Mouse (Mus musculus) embryonic facial prominence, embryonic 11.5 days (tissue): ENCODE data around the gene Rgl2. TPM values are rescaled to one million over a fixed set of nuclear protein-coding genes. Genes with fewer than 3 reads are reported as not detected.
"Not testable (repeated sequence)": the region's sequence is repeated elsewhere in the genome, so short reads cannot be mapped to it uniquely, and the experiment has no call there.

Experiments used
- ATAC-seq: fragments of 200-750 bp; cut with Nextera tagmentation; replicated peaks from 2 replicates; pipeline ENCODE4 v1.8.0; 2017; ENCODE audit warnings: low read depth; ENCODE audit not compliant: insufficient number of reproducible peaks, low FRiP score, low TSS enrichment
- DNase-seq: peaks from one replicate; pipeline ENCODE4 v3.0.0-alpha.2; 2015; ENCODE audit warnings: low spot score
- H3K27ac ChIP-seq: fragments of 300-500 bp; sonication (generic); replicated peaks from 2 replicates; pipeline ENCODE4 v1.5.1; 2014; ENCODE audit warnings: mild to moderate bottlenecking, low read depth, low read length, control low read depth
- H3K27me3 ChIP-seq: fragments of 300-500 bp; sonication (generic); 2 replicates; pipeline ENCODE4 v1.6.1; 2014; ENCODE audit warnings: mild to moderate bottlenecking, low read length, moderate library complexity, mixed read lengths; ENCODE audit not compliant: control insufficient read depth, insufficient read depth
- H3K36me3 ChIP-seq: fragments of 300-500 bp; sonication (generic); replicated peaks from 2 replicates; pipeline ENCODE4 v1.6.1; 2014; ENCODE audit warnings: low read depth, mild to moderate bottlenecking, low read length, moderate library complexity, mixed read lengths; ENCODE audit not compliant: control insufficient read depth, insufficient read depth
- H3K4me1 ChIP-seq: fragments of 300-500 bp; sonication (generic); 2 replicates; pipeline ENCODE4 v1.6.1; 2014; ENCODE audit warnings: low read length, mixed read lengths; ENCODE audit not compliant: control insufficient read depth, insufficient read depth
- H3K4me2 ChIP-seq: fragments of 300-500 bp; sonication (generic); 2 replicates; pipeline ENCODE4 v1.6.1; 2014; ENCODE audit warnings: low read depth, mild to moderate bottlenecking, control low read depth, low read length, moderate library complexity
- H3K4me3 ChIP-seq: fragments of 300-500 bp; sonication (generic); 2 replicates; pipeline ENCODE4 v1.5.1; 2014; ENCODE audit warnings: low read depth, low read length, control low read depth
- H3K9ac ChIP-seq: fragments of 300-500 bp; sonication (generic); replicated peaks from 2 replicates; pipeline ENCODE4 v1.6.1; 2014; ENCODE audit warnings: mild to moderate bottlenecking, control low read depth, low read length
- H3K9me3 ChIP-seq: fragments of 300-500 bp; sonication (generic); replicated peaks from 2 replicates; pipeline ENCODE4 v1.6.1; 2016; ENCODE audit warnings: mild to moderate bottlenecking, low read length, inconsistent platforms, mixed read lengths; ENCODE audit not compliant: control insufficient read depth
- WGBS: fragments of 180-500 bp; shearing (Covaris S2); extraction: QIAGEN DNeasy Blood & Tissue Kit; methylation state at CpG from one replicate; pipeline ENCODE4 v1.1.7; 2014; 5-methylcytosine and 5-hydroxymethylcytosine counted together
- polyA plus RNA-seq: library from polyadenylated mRNA; unstranded; fragments of >200 nt; fragmentation: Nextera tagmentation; extraction: Ambion mirVana; gene quantifications from 2 replicates; pipeline ENCODE4 v1.2.1, GENCODE M21; 2014

Gene Rgl2
- polyA plus RNA-seq, 1 experiment from 2014 or later = 26.3 TPM

DNA sequence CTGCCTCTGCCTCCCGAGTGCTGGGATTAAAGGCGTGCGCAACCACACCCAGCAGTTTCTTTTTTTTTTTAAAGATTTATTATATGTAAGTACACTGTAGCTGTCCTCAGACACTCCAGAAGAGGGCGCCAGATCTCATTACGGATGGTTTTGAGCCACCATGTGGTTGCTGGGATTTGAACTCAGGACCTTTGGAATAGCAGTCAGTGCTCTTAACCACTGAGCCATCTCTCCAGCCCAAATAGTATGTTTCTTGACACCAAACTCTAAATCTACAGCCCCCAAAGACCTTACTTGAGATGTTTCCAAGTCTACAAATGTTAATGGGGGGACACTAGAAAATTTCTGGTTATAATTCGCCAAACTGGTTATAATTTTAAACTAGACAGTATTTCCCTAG is 37.5 kb upstream of the Rgl2 start:
- not testable (repeated sequence) for H3K4me1 ChIP-seq, DNase-seq, H3K9ac ChIP-seq, H3K27ac ChIP-seq, ATAC-seq, H3K27me3 ChIP-seq, H3K9me3 ChIP-seq, H3K4me2 ChIP-seq, H3K36me3 ChIP-seq, H3K4me3 ChIP-seq
- WGBS = 63% methylated on average over 6 of the region's 6 CpGs

DNA sequence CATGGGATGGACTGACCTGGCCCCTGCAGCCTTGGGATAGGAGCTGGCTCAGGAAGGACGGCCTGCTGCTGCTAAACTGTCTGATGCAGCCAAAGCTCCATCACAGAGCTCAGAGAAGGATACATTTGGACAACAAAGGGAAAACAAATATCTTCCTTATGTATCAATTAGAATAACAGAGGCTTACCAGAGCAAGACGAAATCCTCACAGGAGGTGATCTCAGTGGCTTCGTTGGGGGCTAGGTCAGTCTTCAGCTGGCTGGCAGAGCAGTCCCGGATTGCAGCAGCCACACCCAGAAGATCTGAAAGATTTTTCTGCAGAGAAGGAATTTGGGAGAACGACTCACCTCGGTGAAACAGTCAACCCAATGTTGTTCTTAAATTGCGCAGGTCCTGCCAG is 36.9 kb upstream of the Rgl2 start:
- Histone ChIP-seq H3K4me2 (no peak overlapping the region), H3K4me3 (no peak overlapping the region), H3K36me3 (no peaks in the 10 kb centered on the region), H3K9me3 (no peaks in the 10 kb centered on the region), H3K4me1 (peaks cover 2% of the 10 kb centered on the region; the same call in 1 of the 2 replicates), H3K27ac (no peak overlapping the region), H3K9ac (no peak overlapping the region), H3K27me3 (no peaks in the 10 kb centered on the region)
- 19% methylated on average over 7 of the region's 7 CpGs for WGBS
- ATAC-seq (no peak), DNase-seq (no peak)

GRCm38 (mm10) chr17:33893011-33893410 is 36.3 kb upstream of the Rgl2 start:
- ATAC-seq = not testable (repeated sequence)
- WGBS = 75% methylated on average over 4 of the region's 4 CpGs

GRCm38 (mm10) chr17:33897114-33897794 is 32.1 kb upstream of the Rgl2 start:
- DNase-seq (peak; percentile 79), ATAC-seq (no peak)
- Histone ChIP-seq H3K4me1 (no peaks in the 10 kb centered on the region), H3K27me3 (no peaks in the 10 kb centered on the region), H3K9me3 (no peaks in the 10 kb centered on the region), H3K9ac (no peak overlapping the region), H3K4me3 (no peak overlapping the region), H3K4me2 (no peak overlapping the region), H3K36me3 (no peaks in the 10 kb centered on the region), H3K27ac (no peak overlapping the region)
- WGBS = 43% methylated on average over 6 of the region's 6 CpGs

More at GRCm38 (mm10) chr17:33893011-33893410, 36.3 kb upstream of the Rgl2 start:
- H3K36me3 ChIP-seq, H3K27ac ChIP-seq, H3K4me1 ChIP-seq, H3K9me3 ChIP-seq, H3K9ac ChIP-seq, H3K4me3 ChIP-seq, H3K27me3 ChIP-seq, DNase-seq, H3K4me2 ChIP-seq: not testable (repeated sequence)

GRCm38 (mm10) chr17:33898193-33898592 is 31.1 kb upstream of the Rgl2 start:
- DNase-seq, H3K36me3 ChIP-seq, ATAC-seq, H3K27me3 ChIP-seq, H3K27ac ChIP-seq, H3K9ac ChIP-seq, H3K9me3 ChIP-seq, H3K4me3 ChIP-seq, H3K4me2 ChIP-seq, H3K4me1 ChIP-seq: not testable (repeated sequence)
- 84% methylated on average over 4 of the region's 4 CpGs for WGBS

- Histone ChIP-seq H3K9me3 (no peaks in the 10 kb centered on the region), H3K4me2 (no peak overlapping the region), H3K27me3 (no peaks in the 10 kb centered on the region), H3K4me1 (no peaks in the 10 kb centered on the region), H3K4me3 (no peak overlapping the region), H3K36me3 (no peaks in the 10 kb centered on the region), H3K9ac (no peak overlapping the region), H3K27ac (no peak overlapping the region)
- no peak for DNase-seq
- no peak for ATAC-seq
- WGBS = 79% methylated on average over 4 of the region's 4 CpGs
Observed at GRCm38 (mm10) chr17:33899642-33900041, 29.7 kb upstream of the Rgl2 start.

DNA sequence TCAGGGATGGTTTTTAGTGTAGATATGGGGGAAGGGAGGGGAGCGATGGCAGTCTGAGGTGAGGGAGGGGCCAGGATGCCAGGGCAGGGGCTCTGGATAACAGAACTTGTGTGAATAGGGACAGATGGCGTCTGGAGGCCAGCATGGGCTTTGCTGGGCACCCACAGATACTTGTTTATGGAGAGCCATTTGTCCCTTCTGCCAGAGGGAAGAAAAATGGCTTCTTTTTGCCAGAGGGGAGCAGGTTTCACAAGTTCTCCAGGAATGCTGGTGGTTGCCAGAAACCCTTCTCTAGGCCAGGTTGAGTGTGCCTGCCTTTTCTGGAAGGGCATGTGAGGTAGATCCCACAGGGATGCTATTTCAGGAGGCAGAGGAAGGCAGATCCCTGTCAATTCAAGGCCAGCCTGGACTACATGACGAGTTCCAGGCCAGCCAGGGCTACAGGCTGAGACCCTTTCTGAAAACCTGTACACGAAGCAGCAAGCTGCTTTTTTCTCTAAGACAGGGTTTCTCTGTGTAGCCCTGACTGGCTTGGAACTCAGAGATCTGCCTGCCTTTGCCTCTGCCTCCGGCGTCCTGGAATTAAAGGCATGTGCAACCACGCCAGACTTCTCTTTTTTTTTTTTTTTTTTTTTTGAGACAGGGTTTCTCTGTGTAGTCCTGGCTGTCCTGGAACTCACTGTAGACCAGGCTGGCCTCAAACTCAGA is 28.9 kb upstream of the Rgl2 start:
- no peak for DNase-seq
- no peak overlapping the region for H3K4me3 ChIP-seq
- 69% methylated on average over 7 of the region's 7 CpGs for WGBS
- no peak for ATAC-seq
- H3K27ac ChIP-seq = no peak overlapping the region
- no peaks in the 10 kb centered on the region for H3K9me3 ChIP-seq
- no peaks in the 10 kb centered on the region for H3K27me3 ChIP-seq
- no peaks in the 10 kb centered on the region for H3K36me3 ChIP-seq
- no peak overlapping the region for H3K9ac ChIP-seq
- H3K4me1 ChIP-seq = no peaks in the 10 kb centered on the region
- no peak overlapping the region for H3K4me2 ChIP-seq

- no peaks in the 10 kb centered on the region for H3K27me3 ChIP-seq
- H3K9ac ChIP-seq = no peak overlapping the region
- H3K27ac ChIP-seq = no peak overlapping the region
- H3K36me3 ChIP-seq = no peaks in the 10 kb centered on the region
- H3K4me2 ChIP-seq = no peak overlapping the region
- no peak overlapping the region for H3K4me3 ChIP-seq
- ATAC-seq (no peak), DNase-seq (no peak)
- H3K4me1 ChIP-seq = no peaks in the 10 kb centered on the region
- 81% methylated on average over 4 of the region's 4 CpGs for WGBS
- H3K9me3 ChIP-seq = no peaks in the 10 kb centered on the region
Observed at GRCm38 (mm10) chr17:33900989-33901314, 28.4 kb upstream of the Rgl2 start.
